Mouse (Mus musculus): ENCODE results near the gene Ccdc82.

Gene Ccdc82

DNA sequence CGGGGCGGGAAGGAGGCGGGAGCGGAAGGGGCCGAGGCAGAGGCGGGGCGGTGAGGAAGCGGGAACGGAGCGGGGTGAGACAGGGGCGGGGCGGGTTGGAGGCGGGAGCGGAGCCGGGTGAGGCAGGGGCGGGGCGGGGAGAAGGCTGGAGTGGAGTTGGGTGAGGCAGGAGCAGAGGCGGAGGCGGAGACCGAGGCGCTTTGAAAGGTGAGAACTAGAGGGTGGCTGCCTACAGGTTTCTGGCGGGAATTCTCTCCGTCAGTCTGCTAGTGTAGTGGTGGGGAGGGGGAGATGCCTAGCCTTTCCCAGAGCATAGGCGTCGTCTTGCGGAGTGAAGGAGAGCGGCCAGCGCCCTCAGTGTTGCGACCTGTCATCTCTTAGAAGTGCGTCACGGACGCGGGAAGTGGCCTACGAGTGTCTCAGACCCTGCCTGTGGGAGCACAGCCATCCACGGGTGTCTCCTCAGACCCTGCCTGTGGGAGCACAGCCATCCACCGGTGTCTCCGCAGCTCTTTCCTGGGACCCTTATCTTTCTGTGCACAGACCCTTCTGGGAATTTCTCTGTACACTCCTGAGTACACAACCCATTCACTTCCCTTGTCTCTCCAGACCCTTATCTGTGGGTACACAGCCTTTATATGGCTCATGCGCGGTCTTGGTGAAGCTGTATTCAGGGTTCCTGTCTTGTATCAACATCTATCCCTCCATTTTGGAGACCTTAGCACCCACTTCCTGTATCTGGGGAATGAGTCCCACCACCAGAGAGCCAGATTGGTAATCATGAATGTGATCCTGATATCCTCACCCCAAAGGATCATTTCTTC lies at the start of gene Ccdc82:
Gene Ccdc82, plus strand, starts transcription at position 141 of the 824 bp plus-strand sequence.
- peak; percentile 88 for DNase-seq (ENCODE audit: low spot score)

GRCm38 (mm10) chr9:13200079-13200478 lies 46.7 kb upstream of the Ccdc82 start:
- no peak for DNase-seq (ENCODE audit: low spot score)

DNA sequence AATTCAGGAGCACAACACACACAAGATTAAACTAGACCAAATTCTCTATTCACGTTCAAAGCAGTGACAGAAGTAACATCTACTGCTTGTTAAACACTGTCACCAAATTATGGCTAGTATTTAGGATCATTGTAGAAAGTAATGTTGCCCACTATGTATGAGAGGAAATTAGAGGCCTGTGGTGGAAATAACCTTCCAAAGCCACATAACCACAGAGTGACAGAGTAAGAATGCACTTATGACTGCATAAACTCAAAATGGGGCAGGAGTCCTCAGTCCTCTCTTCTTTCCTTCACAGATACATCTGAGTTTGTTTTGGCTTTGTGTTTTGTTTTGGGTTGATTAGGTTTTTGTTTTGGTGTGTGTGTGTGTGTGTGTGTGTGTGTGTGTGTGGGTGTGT lies 43.6 kb upstream of the Ccdc82 start:
- DNase-seq (ENCODE audit: low spot score): no peak

- DNase-seq (ENCODE audit: low spot score): no peak
Observed at GRCm38 (mm10) chr9:13203681-13204080, 43.1 kb upstream of the Ccdc82 start.

GRCm38 (mm10) chr9:13206369-13206768 lies 40.4 kb upstream of the Ccdc82 start:
- no peak for DNase-seq (ENCODE audit: low spot score)

GRCm38 (mm10) chr9:13225872-13226271 lies 20.9 kb upstream of the Ccdc82 start:
- DNase-seq (ENCODE audit: low spot score): no peak

DNA sequence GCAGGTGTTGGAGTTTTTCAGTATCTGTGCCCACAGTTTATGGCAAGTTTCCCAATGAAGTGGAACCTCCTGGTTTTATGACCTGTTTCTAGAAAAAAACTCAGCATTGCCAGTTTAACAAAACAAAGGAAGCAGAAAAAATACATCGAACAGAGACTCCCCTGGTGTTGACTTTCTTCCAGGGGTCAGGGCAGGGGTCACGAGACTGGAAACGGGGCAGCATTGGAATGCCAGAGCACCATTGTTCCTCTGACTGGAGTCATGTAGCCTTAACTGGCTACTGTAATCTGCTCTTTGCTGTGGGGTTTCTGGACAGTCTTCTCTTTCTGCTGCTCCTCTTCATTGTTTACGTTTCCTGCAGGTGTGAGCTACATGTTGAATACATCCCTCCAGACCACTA lies 16.2 kb upstream of the Ccdc82 start:
- DNase-seq (ENCODE audit: low spot score): peak; percentile 72

- DNase-seq (ENCODE audit: low spot score): peak; percentile 80
Observed at GRCm38 (mm10) chr9:13231545-13232216, 15.1 kb upstream of the Ccdc82 start.

DNA sequence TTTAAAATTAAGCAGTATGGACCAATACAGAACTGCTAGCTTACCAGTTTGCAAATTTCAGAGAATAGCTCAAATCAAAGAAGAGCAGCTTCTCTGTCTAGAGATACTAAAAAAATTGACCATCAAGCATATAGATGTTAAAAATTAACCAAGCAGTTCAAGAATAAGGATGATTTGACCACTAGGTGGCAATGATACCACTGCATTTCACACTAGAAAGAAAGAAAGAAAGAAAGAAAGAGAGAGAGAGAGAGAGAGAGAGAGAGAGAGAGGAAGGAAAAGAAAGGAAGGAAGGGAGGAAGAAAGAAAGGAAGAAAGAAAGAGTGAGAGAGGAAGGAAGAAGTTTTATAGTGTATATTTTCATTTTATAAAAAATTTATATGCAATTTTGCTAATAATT lies 4.4 kb upstream of the Ccdc82 start:
- peak; percentile 61 for DNase-seq (ENCODE audit: low spot score)

- DNase-seq (ENCODE audit: low spot score): peak; percentile 42
Observed at GRCm38 (mm10) chr9:13245481-13245880, 1.3 kb upstream of the Ccdc82 start, which contains the start of gene Jrkl. TSS of gene Jrkl (minus strand) at chr9:13245829.

GRCm38 (mm10) chr9:13248104-13248503 lies 1.3 kb downstream of the Ccdc82 start:
- DNase-seq (ENCODE audit: low spot score): no peak

GRCm38 (mm10) chr9:13251251-13251650 lies 4.5 kb downstream of the Ccdc82 start:
- no peak for DNase-seq (ENCODE audit: low spot score)

DNA sequence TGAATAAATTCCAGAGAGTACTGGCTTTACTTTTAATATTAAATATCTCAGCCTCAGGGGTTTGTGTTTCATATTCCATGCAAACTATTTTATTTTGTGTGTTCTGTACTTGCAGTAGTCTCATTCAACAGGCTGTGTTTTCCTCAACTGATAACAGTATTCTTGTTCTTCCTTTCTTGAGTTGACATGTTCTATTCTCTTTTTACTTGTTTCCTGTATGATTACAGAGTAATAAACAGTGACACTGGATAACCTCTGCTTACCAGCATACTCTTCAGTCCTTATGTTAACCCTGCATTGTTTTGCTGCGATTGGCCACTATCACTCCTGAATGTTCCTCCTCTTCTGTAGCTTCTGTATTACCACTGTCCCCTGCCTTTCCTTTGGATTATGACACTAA lies 10.0 kb downstream of the Ccdc82 start:
- DNase-seq (ENCODE audit: low spot score): no peak

DNA sequence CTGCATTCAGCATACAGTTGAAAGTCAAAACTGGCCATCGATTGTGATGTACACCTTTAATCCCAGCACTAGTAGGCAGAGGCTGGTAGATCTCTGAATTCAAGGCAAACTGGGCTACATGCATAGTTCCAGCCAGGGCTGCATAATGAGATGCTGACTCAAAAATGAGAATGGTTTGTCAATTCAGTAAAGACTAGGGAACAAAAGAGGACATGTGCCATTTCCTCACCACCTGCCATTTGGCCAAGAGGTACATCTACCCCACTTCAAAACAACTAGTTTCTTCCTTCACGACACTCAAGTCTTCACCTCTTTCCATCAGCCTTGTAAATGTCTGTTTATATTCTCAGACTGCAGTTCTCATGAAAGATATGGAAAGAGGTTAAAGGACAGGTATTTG lies 11.4 kb downstream of the Ccdc82 start:
- DNase-seq (ENCODE audit: low spot score): no peak

DNA sequence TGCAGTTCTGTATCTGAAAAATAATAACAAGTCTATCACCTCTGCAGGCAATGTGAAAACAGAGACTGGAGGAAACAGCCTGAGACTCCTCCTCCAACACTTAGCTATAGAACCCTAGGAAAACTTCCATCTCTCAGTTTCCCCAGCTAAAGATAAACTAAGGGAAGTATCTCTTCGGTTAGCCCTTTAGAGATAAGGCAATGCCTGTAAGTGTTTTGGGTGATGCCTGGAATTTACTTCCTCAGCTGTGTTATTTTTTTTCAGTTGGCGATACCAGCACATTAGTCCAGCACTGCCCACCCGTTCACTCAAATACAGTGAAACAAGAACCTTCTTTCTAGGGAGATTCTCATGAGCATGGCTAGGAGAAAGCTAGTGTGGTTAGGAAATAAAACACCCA lies 14.2 kb downstream of the Ccdc82 start:
- no peak for DNase-seq (ENCODE audit: low spot score)

DNA sequence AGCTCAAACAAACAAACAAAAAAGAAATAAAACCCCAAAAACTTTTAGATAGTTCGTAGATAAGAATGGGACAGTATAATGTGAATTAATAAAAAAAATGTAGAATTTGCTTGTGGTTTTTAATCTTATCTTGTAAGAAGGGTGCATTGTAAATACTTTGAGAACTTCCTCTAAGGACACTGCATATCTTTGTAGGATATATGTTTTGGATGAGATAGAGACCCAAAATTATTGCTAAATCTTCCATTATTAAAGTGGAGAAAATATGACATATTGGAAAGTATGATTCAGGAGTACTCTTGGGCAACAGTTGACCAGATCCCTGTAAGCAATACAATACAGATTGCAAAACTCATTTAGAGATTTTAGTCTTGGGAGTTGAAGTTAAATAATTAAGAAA lies 26.5 kb downstream of the Ccdc82 start:
- no peak for DNase-seq (ENCODE audit: low spot score)

DNA sequence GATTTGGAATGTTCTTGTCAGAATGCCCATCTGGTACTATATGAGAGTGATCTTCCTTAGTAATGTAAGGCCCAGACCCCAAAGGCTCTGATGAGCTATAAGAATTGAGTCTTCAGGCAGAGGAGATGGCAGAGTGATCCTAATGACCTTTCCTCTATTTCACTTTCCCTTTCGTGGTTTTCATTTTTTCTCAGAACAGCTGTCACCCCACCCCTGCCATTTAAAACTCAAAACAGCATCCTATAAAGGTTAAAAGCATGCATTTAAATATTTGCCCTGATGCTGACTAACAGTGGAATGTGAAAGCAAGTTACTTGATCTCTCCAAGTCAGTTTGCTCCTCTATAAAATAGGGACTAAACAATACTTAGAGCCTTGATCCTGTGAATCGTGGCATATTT lies 40.7 kb downstream of the Ccdc82 start:
- DNase-seq (ENCODE audit: low spot score): no peak

- DNase-seq (ENCODE audit: low spot score): peak; percentile 91
Observed at GRCm38 (mm10) chr9:13296274-13297121, 49.7 kb downstream of the Ccdc82 start.

GRCm38 (mm10) chr9:13297122-13297667 lies 50.4 kb downstream of the Ccdc82 start:
- DNase-seq (ENCODE audit: low spot score): no peak

- peak; percentile 68 for DNase-seq (ENCODE audit: low spot score)
Observed at GRCm38 (mm10) chr9:13297668-13298512, 51.1 kb downstream of the Ccdc82 start, which contains the start of gene Maml2. TSS of gene Maml2 (plus strand) at chr9:13297957.

- no peak for DNase-seq (ENCODE audit: low spot score)
Observed at GRCm38 (mm10) chr9:13298513-13298878, 51.7 kb downstream of the Ccdc82 start.
